Mouse (Mus musculus) heart, embryonic 16.5 days (tissue): ENCODE data around the gene Mapk3. TPM values are rescaled to one million over a fixed set of nuclear protein-coding genes. Genes with fewer than 3 reads are reported as not detected.
"Not testable (repeated sequence)": the region's sequence is repeated elsewhere in the genome, so short reads cannot be mapped to it uniquely, and the experiment has no call there.

Source experiments
- ATAC-seq: fragments of 200-750 bp; cut with Nextera tagmentation; replicated peaks from 2 replicates; pipeline ENCODE4 v1.8.0; 2017; ENCODE audit warnings: moderate number of reproducible peaks; ENCODE audit not compliant: insufficient read depth, low FRiP score; ENCODE audit errors: extremely low read depth
- H3K27ac ChIP-seq: fragments of 300-500 bp; sonication (generic); 2 replicates; pipeline ENCODE4 v1.5.1; 2014; ENCODE audit warnings: mild to moderate bottlenecking, low read length, control low read depth, moderate library complexity
- H3K27me3 ChIP-seq: fragments of 300-500 bp; sonication (generic); 2 replicates; pipeline ENCODE4 v1.6.1; 2014; ENCODE audit warnings: low read length, mixed read lengths; ENCODE audit not compliant: control insufficient read depth, insufficient read depth
- H3K36me3 ChIP-seq: fragments of 300-500 bp; sonication (generic); 2 replicates; pipeline ENCODE4 v1.6.1; 2014; ENCODE audit not compliant: control insufficient read depth, insufficient read depth
- H3K4me1 ChIP-seq: fragments of 300-500 bp; sonication (generic); 2 replicates; pipeline ENCODE4 v1.6.1; 2014; ENCODE audit warnings: low read length, mixed read lengths; ENCODE audit not compliant: control insufficient read depth, insufficient read depth
- H3K4me2 ChIP-seq: fragments of 300-500 bp; sonication (generic); 2 replicates; pipeline ENCODE4 v1.6.1; 2014; ENCODE audit warnings: low read depth, mild to moderate bottlenecking, control low read depth, low read length
- H3K4me3 ChIP-seq: fragments of 300-500 bp; sonication (generic); 2 replicates; pipeline ENCODE4 v1.5.1; 2014; ENCODE audit warnings: mild to moderate bottlenecking, control low read depth, low read length
- H3K9ac ChIP-seq: fragments of 300-500 bp; sonication (generic); 2 replicates; pipeline ENCODE4 v1.6.1; 2014; ENCODE audit warnings: low read length, control low read depth
- H3K9me3 ChIP-seq: fragments of 300-500 bp; sonication (generic); replicated peaks from 2 replicates; pipeline ENCODE4 v1.6.1; 2016; ENCODE audit warnings: low read length; ENCODE audit not compliant: control insufficient read depth
- WGBS: fragments of 180-500 bp; shearing (Covaris S2); extraction: QIAGEN DNeasy Blood & Tissue Kit; methylation state at CpG from one replicate; pipeline ENCODE4 v1.1.7; 2014; 5-methylcytosine and 5-hydroxymethylcytosine counted together
- polyA plus RNA-seq: library from polyadenylated mRNA; unstranded; fragments of >200 nt; fragmentation: Nextera tagmentation; extraction: Ambion mirVana; gene quantifications from 2 replicates; pipeline ENCODE4 v1.2.1, GENCODE M21; 2015

Mapk3 gene
- polyA plus RNA-seq, 1 experiment from 2014 or later: 58.6 TPM

DNA sequence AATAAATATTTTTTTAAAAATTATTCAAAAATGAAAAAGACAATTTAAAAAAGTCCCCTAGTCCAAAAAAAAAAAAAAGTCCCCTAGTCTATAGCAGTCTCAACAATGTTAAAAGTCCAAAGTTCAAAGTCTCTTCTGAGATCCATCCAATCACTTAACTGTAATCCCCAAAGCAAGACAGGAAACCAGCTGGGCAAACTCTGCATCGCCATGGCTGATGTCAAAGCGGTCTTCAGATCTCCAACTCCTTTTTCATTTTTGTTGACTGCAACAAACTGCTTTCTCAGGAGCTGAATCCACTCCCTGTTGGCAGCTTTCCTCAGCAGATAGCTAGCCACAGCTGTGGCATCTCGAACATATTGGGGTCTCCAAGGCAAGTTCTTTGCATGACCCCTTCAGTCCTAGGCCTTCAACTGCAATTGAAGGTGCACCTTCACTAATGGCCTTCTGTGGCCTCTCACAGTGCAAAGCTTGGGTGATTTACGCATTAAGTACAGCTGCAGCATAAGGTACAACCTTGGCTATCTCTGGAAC is 29.1 kb upstream of the Mapk3 start:
- not testable (repeated sequence) for ATAC-seq, H3K4me1 ChIP-seq, H3K27me3 ChIP-seq, H3K9me3 ChIP-seq, H3K36me3 ChIP-seq, H3K9ac ChIP-seq, H3K27ac ChIP-seq, H3K4me2 ChIP-seq, H3K4me3 ChIP-seq
- 66% methylated on average over 4 of the region's 4 CpGs for WGBS

DNA sequence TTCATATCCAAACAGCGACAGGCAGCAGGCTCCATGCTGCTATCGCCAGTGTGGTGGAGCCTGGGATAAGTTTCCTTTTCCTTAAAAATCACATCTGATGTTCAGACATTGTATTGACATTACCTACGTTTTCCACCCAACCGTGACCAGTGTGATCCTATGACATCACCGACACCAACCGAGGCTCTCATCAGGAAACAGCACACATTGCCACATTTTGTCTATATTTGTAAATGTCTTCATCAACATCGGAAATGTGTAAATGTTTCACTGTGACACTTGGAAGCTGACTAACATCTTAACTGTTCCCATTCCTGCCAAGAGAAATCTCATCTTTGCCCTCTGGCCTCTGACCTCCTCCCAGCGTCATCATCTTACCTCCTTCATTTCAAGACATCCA is 23.3 kb upstream of the Mapk3 start:
- ATAC-seq: no peak
- H3K4me2 ChIP-seq: no peak overlapping the region
- H3K9ac ChIP-seq: no peak overlapping the region
- no peaks in the 10 kb centered on the region for H3K4me1 ChIP-seq
- H3K9me3 ChIP-seq: no peaks in the 10 kb centered on the region
- no peak overlapping the region for H3K27ac ChIP-seq
- WGBS: 71% methylated on average over 8 of the region's 8 CpGs
- no peaks in the 10 kb centered on the region for H3K27me3 ChIP-seq
- H3K4me3 ChIP-seq: no peak overlapping the region
- no peaks in the 10 kb centered on the region for H3K36me3 ChIP-seq

DNA sequence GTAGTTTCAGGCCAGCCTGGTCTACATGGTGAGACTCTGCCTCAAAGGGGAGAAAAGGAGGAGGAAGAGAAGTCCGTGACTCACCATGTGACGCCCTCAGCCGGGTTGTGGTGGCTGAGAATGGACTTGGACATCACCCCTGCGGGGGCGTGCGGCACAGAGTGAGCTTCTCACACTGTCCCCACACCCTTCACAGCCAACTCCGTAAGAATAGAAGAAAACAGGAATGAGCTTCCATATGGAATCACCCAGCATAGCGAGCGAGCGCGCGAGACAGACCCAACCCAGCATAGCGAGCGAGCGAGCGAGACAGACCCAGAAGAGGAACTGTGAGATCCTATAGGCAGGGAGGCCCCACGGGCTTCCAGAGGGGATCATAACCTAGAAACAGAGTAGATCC is 19.9 kb upstream of the Mapk3 start:
- Histone ChIP-seq H3K27me3 (no peaks in the 10 kb centered on the region), H3K4me1 (no peaks in the 10 kb centered on the region), H3K27ac (no peak overlapping the region), H3K9ac (no peak overlapping the region), H3K4me3 (no peak overlapping the region), H3K36me3 (no peaks in the 10 kb centered on the region), H3K4me2 (no peak overlapping the region), H3K9me3 (no peaks in the 10 kb centered on the region)
- WGBS: 77% methylated on average over 17 of the region's 17 CpGs
- no peak for ATAC-seq

GRCm38 (mm10) chr7:126740132-126740735 is 19.2 kb upstream of the Mapk3 start:
- H3K9me3 ChIP-seq: no peaks in the 10 kb centered on the region
- no peak overlapping the region for H3K9ac ChIP-seq
- no peaks in the 10 kb centered on the region for H3K27me3 ChIP-seq
- no peak overlapping the region for H3K4me3 ChIP-seq
- no peaks in the 10 kb centered on the region for H3K4me1 ChIP-seq
- no peak overlapping the region for H3K27ac ChIP-seq
- 77% methylated on average over 13 of the region's 13 CpGs for WGBS
- no peak overlapping the region for H3K4me2 ChIP-seq
- no peaks in the 10 kb centered on the region for H3K36me3 ChIP-seq
- no peak for ATAC-seq

- H3K9ac ChIP-seq: no peak overlapping the region
- H3K4me1 ChIP-seq: no peaks in the 10 kb centered on the region
- H3K4me2 ChIP-seq: no peak overlapping the region
- no peak overlapping the region for H3K4me3 ChIP-seq
- no peaks in the 10 kb centered on the region for H3K36me3 ChIP-seq
- H3K27me3 ChIP-seq: no peaks in the 10 kb centered on the region
- H3K27ac ChIP-seq: no peak overlapping the region
- no peaks in the 10 kb centered on the region for H3K9me3 ChIP-seq
- 59% methylated on average over 5 of the region's 5 CpGs for WGBS
- ATAC-seq: no peak
Measured at GRCm38 (mm10) chr7:126740977-126741376, 18.4 kb upstream of the Mapk3 start.

DNA sequence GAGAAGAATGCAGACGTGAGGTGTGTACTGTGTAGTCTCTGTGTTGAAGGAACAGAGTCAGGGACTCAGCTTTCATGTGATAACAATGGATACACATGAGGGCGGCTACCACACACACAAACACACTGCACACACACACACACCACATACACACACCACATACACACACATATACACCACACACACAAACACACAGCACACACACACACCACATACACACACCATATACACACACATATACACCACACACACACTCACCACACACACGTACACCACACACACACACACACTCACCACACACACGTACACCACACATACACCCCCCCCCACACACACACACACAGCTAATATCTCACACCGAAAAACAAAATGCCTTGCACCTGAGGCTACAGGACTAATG is 17.9 kb upstream of the Mapk3 start:
- WGBS: 81% methylated on average over 5 of the region's 5 CpGs
- Histone ChIP-seq H3K4me3 (no peak overlapping the region), H3K4me2 (no peak overlapping the region), H3K4me1 (no peaks in the 10 kb centered on the region), H3K9me3 (no peaks in the 10 kb centered on the region), H3K27ac (no peak overlapping the region), H3K9ac (no peak overlapping the region), H3K36me3 (no peaks in the 10 kb centered on the region), H3K27me3 (no peaks in the 10 kb centered on the region)
- ATAC-seq: no peak

GRCm38 (mm10) chr7:126741964-126742482 is 17.4 kb upstream of the Mapk3 start:
- ATAC-seq: no peak
- H3K4me1 ChIP-seq: no peaks in the 10 kb centered on the region

DNA sequence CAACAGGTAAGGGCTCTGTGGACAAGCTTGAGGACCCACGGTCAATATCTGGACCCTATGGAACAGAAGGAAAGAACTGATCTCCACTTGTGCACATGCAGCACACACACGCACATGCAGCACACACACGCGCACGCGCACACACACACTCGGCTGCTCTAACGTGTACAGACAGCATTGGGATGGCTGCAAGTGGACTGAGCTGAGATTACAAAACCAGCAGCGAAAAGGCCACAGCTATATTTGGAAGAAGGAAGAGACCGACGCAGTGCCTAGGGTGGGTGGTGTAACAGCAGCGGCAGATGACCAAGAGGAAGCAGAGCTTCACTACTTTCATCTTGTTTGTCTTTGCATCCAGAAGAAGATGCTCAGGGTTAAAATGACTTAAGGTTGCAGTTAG is 13.3 kb upstream of the Mapk3 start:
- 65% methylated on average over 12 of the region's 12 CpGs for WGBS
- no peaks in the 10 kb centered on the region for H3K4me1 ChIP-seq
- no peak overlapping the region for H3K4me3 ChIP-seq
- no peak overlapping the region for H3K4me2 ChIP-seq
- no peak overlapping the region for H3K9ac ChIP-seq
- no peak overlapping the region for H3K27ac ChIP-seq
- no peaks in the 10 kb centered on the region for H3K36me3 ChIP-seq
- no peaks in the 10 kb centered on the region for H3K27me3 ChIP-seq
- H3K9me3 ChIP-seq: peaks cover 2% of the 10 kb centered on the region; the same call in 1 of the 2 replicates
- no peak for ATAC-seq

More at GRCm38 (mm10) chr7:126741964-126742482, 17.4 kb upstream of the Mapk3 start:
- H3K4me3 ChIP-seq: no peak overlapping the region
- H3K36me3 ChIP-seq: no peaks in the 10 kb centered on the region
- H3K27ac ChIP-seq: no peak overlapping the region
- WGBS: 89% methylated on average over 13 of the region's 13 CpGs
- no peak overlapping the region for H3K9ac ChIP-seq
- H3K9me3 ChIP-seq: no peaks in the 10 kb centered on the region
- no peaks in the 10 kb centered on the region for H3K27me3 ChIP-seq
- H3K4me2 ChIP-seq: no peak overlapping the region

GRCm38 (mm10) chr7:126746798-126747197 is 12.6 kb upstream of the Mapk3 start:
- WGBS: 26% methylated on average over 6 of the region's 6 CpGs
- ATAC-seq: no peak
- H3K4me2 ChIP-seq: no peak overlapping the region

More at GRCm38 (mm10) chr7:126746798-126747197, 12.6 kb upstream of the Mapk3 start:
- Histone ChIP-seq H3K36me3 (no peaks in the 10 kb centered on the region), H3K9ac (no peak overlapping the region), H3K4me1 (no peaks in the 10 kb centered on the region), H3K27me3 (no peaks in the 10 kb centered on the region), H3K4me3 (no peak overlapping the region), H3K27ac (no peak overlapping the region), H3K9me3 (peaks cover 2% of the 10 kb centered on the region; the same call in 1 of the 2 replicates)
